Mouse (Mus musculus): Measurements from ENCODE around the gene Dnaja3.

DNA sequence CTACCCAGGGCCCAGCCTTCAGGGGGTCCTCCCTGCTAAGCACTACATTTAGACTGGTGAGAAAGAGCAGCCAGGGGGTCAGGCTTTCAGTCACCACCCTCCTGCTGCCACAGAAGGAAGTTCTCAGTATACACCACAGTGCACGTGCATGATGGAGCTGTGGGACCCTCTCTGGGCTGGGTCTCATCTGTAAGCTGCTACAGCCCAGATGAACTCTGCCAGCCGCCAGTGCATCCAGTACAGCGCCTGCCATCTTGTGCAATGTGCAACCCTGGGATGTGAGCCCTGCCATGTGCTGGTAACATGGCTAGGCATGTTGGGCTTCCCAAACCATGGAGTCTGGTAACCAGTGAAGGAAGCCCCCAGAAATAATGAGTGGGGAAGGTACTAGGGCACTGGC is 10.4 kb downstream of the Dnaja3 start:
- TF ChIP-seq CTCF (IDR thresholded peaks at IDR 0.05; ENCODE audit: control insufficient read depth, insufficient read depth, insufficient read length) = no peak
- TF ChIP-seq MAX (IDR thresholded peaks at IDR 0.05) = no peak
- no peak for TF ChIP-seq USF1 (IDR thresholded peaks at IDR 0.05; ENCODE audit: low read depth)
- no peak for TF ChIP-seq CEBPB (IDR thresholded peaks at IDR 0.05; ENCODE audit: low read depth)
- TF ChIP-seq MYOG (IDR thresholded peaks at IDR 0.05; ENCODE audit: control insufficient read depth, extremely low read depth, insufficient read length) = no peak

All from C2C12 (cell line).